Mouse (Mus musculus): ENCODE results near the gene Plcg2. TPM values are rescaled to one million over a fixed set of nuclear protein-coding genes. Genes with fewer than 3 reads are reported as not detected.

Plcg2 gene
- polyA plus RNA-seq, 1 experiment from 2014 or later: 2.0 TPM

DNA sequence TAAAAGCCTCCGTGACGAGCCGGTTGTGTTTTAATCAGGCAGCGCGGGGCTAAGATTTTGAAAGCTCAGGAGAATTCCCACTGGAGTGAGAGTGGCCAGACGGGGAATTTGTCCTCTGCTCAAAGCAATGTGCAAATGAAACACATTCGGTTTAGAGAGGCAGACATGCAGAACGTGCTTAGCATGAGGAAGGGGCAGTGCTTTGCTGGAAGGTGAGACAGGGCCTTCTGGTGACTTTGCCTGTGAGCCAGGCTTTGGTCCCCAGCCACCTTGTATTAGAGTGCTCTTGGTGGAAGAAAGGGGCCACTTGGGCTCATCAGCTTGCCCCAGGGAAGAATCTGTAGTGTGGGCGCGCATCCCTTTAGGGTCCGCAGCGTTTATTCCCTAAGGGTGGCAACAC, 106.0 kb downstream of the Plcg2 start:
- 79% methylated on average over 12 of the region's 12 CpGs for WGBS
- no peak overlapping the region for H3K27ac ChIP-seq (replicated peaks)
- no peaks in the 10 kb centered on the region for H3K36me3 ChIP-seq
- H3K9me3 ChIP-seq: no peaks in the 10 kb centered on the region
- H3K4me3 ChIP-seq: no peak overlapping the region
- H3K4me1 ChIP-seq: no peaks in the 10 kb centered on the region
- H3K9ac ChIP-seq (replicated peaks): no peak overlapping the region
- H3K27me3 ChIP-seq: no peaks in the 10 kb centered on the region
- H3K4me2 ChIP-seq (replicated peaks): no peak overlapping the region
- ATAC-seq (ENCODE audit: low FRiP score, low read depth): no peak

DNA sequence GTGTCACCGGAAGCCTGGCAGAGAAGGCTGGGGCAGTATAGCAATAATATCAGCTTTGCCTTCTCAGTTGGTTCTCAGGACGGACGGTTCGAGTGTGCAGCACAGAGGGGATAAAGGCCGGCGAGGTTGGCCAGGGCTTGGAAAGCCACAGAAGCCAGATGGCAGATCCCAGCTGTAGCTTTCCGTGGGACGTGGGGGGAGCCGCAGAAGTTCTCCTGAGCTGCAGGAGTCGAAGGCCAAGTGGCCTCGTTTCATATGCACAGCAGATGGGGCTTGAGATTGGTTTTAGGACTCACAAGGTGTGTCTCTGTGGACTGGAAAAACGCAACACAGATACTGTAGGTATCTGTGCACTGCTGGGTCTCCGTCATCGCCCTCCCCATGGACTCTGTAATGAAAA, 106.6 kb downstream of the Plcg2 start:
- H3K27ac ChIP-seq (replicated peaks): no peak overlapping the region
- WGBS: 80% methylated on average over 14 of the region's 14 CpGs
- no peak overlapping the region for H3K4me2 ChIP-seq (replicated peaks)
- no peaks in the 10 kb centered on the region for H3K27me3 ChIP-seq
- H3K4me1 ChIP-seq: no peaks in the 10 kb centered on the region
- no peak for ATAC-seq (ENCODE audit: low FRiP score, low read depth)
- no peak overlapping the region for H3K4me3 ChIP-seq
- H3K9ac ChIP-seq (replicated peaks): no peak overlapping the region
- no peaks in the 10 kb centered on the region for H3K9me3 ChIP-seq
- no peaks in the 10 kb centered on the region for H3K36me3 ChIP-seq

DNA sequence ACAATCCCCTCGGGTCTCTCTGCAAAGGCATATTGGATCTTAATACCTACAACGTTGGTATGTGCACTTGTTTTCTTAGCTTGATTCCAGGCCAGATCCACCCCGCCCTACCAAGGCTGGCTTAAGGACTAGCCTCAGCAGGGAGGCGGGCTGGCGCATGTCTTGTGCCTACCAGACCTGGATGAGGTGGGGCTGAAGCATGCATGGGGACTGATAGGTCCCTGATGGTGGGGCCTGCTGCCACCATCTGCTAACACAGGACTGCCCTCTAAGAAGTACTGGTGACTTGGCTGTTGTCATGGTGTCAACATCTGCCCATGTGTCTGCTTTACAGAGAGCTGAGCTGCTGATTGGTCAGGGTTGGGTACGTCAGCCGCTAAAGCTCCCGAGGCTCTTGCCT, 107.1 kb downstream of the Plcg2 start:
- Histone ChIP-seq H3K9me3 (no peaks in the 10 kb centered on the region), H3K4me1 (no peaks in the 10 kb centered on the region), H3K36me3 (no peaks in the 10 kb centered on the region), H3K27ac (replicated peaks) (no peak overlapping the region), H3K9ac (replicated peaks) (no peak overlapping the region), H3K4me3 (no peak overlapping the region), H3K27me3 (no peaks in the 10 kb centered on the region), H3K4me2 (replicated peaks) (no peak overlapping the region)
- no peak for ATAC-seq (ENCODE audit: low FRiP score, low read depth)
- WGBS: 90% methylated on average over 8 of the region's 8 CpGs

- H3K9ac ChIP-seq (replicated peaks): no peak overlapping the region
- 97% methylated on average over 10 of the region's 10 CpGs for WGBS
These were observed 112.4 kb downstream of the Plcg2 start for GRCm38 (mm10) chr8:117610506-117610905.

GRCm38 (mm10) chr8:117612861-117613260, 114.8 kb downstream of the Plcg2 start:
- peaks cover 4% of the 10 kb centered on the region; the same call in 1 of the 2 replicates for H3K9me3 ChIP-seq

More at GRCm38 (mm10) chr8:117610506-117610905, 112.4 kb downstream of the Plcg2 start:
- Histone ChIP-seq H3K4me2 (replicated peaks) (no peak overlapping the region), H3K4me3 (no peak overlapping the region), H3K36me3 (no peaks in the 10 kb centered on the region), H3K9me3 (no peaks in the 10 kb centered on the region), H3K27me3 (no peaks in the 10 kb centered on the region), H3K27ac (replicated peaks) (no peak overlapping the region), H3K4me1 (no peaks in the 10 kb centered on the region)
- no peak for ATAC-seq (ENCODE audit: low FRiP score, low read depth)

DNA sequence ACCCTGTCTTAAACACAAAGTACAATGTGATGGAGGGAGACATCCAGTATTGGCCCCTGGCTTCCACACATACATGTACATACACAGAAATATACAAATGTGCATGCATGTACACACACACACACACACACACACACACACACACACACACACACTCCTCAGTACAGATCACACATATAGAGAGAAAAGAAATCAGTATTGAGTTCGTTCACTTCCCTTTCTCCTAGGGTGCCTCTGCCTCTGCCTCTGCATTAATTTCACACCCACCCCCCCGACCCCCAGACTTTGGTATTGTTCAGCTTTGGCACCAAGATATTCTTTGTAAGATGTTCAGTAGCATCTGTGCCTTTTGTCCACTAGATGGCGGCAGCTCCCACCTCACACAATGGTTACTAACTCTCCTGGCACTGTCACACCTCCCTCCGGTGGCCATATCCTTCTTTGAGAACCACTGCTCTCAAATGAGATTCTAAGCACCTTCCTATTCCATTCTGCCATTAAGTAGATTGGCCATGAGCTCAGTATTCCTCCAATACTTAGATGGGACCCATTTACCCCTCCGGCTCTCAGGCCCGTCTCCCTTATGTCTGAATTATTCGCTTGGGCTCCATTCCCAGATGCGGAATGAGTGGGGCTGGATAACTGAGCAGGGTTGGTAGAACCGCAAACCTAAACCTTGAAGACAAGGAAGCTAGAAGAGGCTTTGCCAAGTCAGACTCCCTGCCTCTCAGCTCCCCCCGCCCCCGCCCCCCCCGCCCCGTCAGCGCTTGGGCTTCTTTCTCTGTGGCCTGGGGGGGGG, 128.1 kb downstream of the Plcg2 start:
- Histone ChIP-seq H3K4me2 (replicated peaks) (no peak overlapping the region), H3K4me1 (no peaks in the 10 kb centered on the region), H3K9me3 (no peaks in the 10 kb centered on the region), H3K27me3 (no peaks in the 10 kb centered on the region; the same call in 1 of the 2 replicates), H3K9ac (replicated peaks) (no peak overlapping the region), H3K27ac (replicated peaks) (no peak overlapping the region), H3K36me3 (no peaks in the 10 kb centered on the region), H3K4me3 (no peak overlapping the region)
- WGBS: 72% methylated on average over 14 of the region's 14 CpGs
- no peak; the same call in 1 of the 2 replicates for ATAC-seq (ENCODE audit: low FRiP score, low read depth)

More at GRCm38 (mm10) chr8:117612861-117613260, 114.8 kb downstream of the Plcg2 start:
- H3K27ac ChIP-seq (replicated peaks): no peak overlapping the region
- H3K36me3 ChIP-seq: no peaks in the 10 kb centered on the region
- no peaks in the 10 kb centered on the region for H3K4me1 ChIP-seq
- no peak for ATAC-seq (ENCODE audit: low FRiP score, low read depth)
- no peak overlapping the region for H3K4me2 ChIP-seq (replicated peaks)
- H3K4me3 ChIP-seq: no peak overlapping the region
- no peak overlapping the region for H3K9ac ChIP-seq (replicated peaks)
- WGBS: 86% methylated on average over 12 of the region's 12 CpGs
- H3K27me3 ChIP-seq: no peaks in the 10 kb centered on the region

GRCm38 (mm10) chr8:117627096-117627495, 129.0 kb downstream of the Plcg2 start:
- Histone ChIP-seq H3K9ac (replicated peaks) (no peak overlapping the region), H3K36me3 (no peaks in the 10 kb centered on the region), H3K27me3 (no peaks in the 10 kb centered on the region; the same call in 1 of the 2 replicates), H3K27ac (replicated peaks) (no peak overlapping the region), H3K4me2 (replicated peaks) (no peak overlapping the region), H3K9me3 (no peaks in the 10 kb centered on the region), H3K4me1 (no peaks in the 10 kb centered on the region), H3K4me3 (no peak overlapping the region)
- no peak for ATAC-seq (ENCODE audit: low FRiP score, low read depth)
- WGBS: 71% methylated on average over 9 of the region's 9 CpGs

GRCm38 (mm10) chr8:117632532-117632931, 134.4 kb downstream of the Plcg2 start:
- Histone ChIP-seq H3K36me3 (no peaks in the 10 kb centered on the region), H3K4me1 (no peaks in the 10 kb centered on the region), H3K9me3 (0 out of 2 replicates have a peak, but pooled peaks cover 4% of the 10 kb centered on the region), H3K4me3 (no peak overlapping the region), H3K9ac (replicated peaks) (no peak overlapping the region), H3K27ac (replicated peaks) (no peak overlapping the region), H3K27me3 (no peaks in the 10 kb centered on the region), H3K4me2 (replicated peaks) (no peak overlapping the region)
- ATAC-seq (ENCODE audit: low FRiP score, low read depth): no peak
- 87% methylated on average over 5 of the region's 5 CpGs for WGBS

GRCm38 (mm10) chr8:117634406-117634805, 136.3 kb downstream of the Plcg2 start:
- no peak for ATAC-seq (ENCODE audit: low FRiP score, low read depth)
- 0 out of 2 replicates have a peak, but pooled peaks cover 4% of the 10 kb centered on the region for H3K9me3 ChIP-seq
- 87% methylated on average over 7 of the region's 7 CpGs for WGBS
- no peak overlapping the region for H3K9ac ChIP-seq (replicated peaks)
- H3K4me1 ChIP-seq: no peaks in the 10 kb centered on the region
- H3K27me3 ChIP-seq: no peaks in the 10 kb centered on the region
- H3K36me3 ChIP-seq: no peaks in the 10 kb centered on the region
- no peak overlapping the region for H3K4me3 ChIP-seq
- no peak overlapping the region for H3K27ac ChIP-seq (replicated peaks)
- H3K4me2 ChIP-seq (replicated peaks): no peak overlapping the region

- H3K27me3 ChIP-seq: no peaks in the 10 kb centered on the region
- no peaks in the 10 kb centered on the region for H3K4me1 ChIP-seq
- WGBS: 64% methylated on average over 3 of the region's 3 CpGs
- no peak overlapping the region for H3K9ac ChIP-seq (replicated peaks)
- no peaks in the 10 kb centered on the region for H3K36me3 ChIP-seq
- no peak for ATAC-seq (ENCODE audit: low FRiP score, low read depth)
- 0 out of 2 replicates have a peak, but pooled peaks cover 4% of the 10 kb centered on the region for H3K9me3 ChIP-seq
- H3K4me2 ChIP-seq (replicated peaks): no peak overlapping the region
- H3K4me3 ChIP-seq: no peak overlapping the region
- H3K27ac ChIP-seq (replicated peaks): no peak overlapping the region
These were observed 139.4 kb downstream of the Plcg2 start for GRCm38 (mm10) chr8:117637462-117637861.

DNA sequence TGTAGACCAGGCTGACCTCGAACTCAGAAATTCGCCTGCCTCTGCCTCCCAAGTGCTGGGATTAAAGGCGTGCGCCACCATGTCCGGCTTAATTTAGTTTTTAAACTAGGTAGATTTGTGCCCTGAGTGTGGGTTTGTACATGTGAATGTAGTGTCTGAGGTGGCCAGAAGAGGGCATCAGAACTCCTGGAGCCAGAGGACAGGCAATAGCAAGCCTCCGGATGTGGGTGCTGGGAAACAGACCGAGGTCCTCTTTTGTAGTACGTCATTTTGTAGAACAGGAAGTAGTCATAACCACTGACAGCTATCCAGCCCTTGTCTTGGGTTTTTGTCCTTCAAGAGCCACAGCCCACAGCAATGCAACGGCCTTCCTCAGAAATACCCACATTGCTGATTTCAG, 141.5 kb downstream of the Plcg2 start:
- Histone ChIP-seq H3K27me3 (no peaks in the 10 kb centered on the region), H3K4me1 (no peaks in the 10 kb centered on the region), H3K4me3 (no peak overlapping the region), H3K9ac (replicated peaks) (no peak overlapping the region), H3K4me2 (replicated peaks) (no peak overlapping the region), H3K9me3 (0 out of 2 replicates have a peak, but pooled peaks cover 4% of the 10 kb centered on the region), H3K36me3 (no peaks in the 10 kb centered on the region), H3K27ac (replicated peaks) (no peak overlapping the region)
- WGBS: 95% methylated on average over 9 of the region's 9 CpGs
- ATAC-seq (ENCODE audit: low FRiP score, low read depth): no peak

GRCm38 (mm10) chr8:117645486-117645885, 147.4 kb downstream of the Plcg2 start:
- Histone ChIP-seq H3K4me1 (no peaks in the 10 kb centered on the region), H3K27ac (replicated peaks) (no peak overlapping the region)
- 75% methylated on average over 5 of the region's 5 CpGs for WGBS

More at GRCm38 (mm10) chr8:117645486-117645885, 147.4 kb downstream of the Plcg2 start:
- no peak overlapping the region for H3K4me3 ChIP-seq
- no peaks in the 10 kb centered on the region for H3K36me3 ChIP-seq
- no peak overlapping the region for H3K4me2 ChIP-seq (replicated peaks)
- no peaks in the 10 kb centered on the region for H3K9me3 ChIP-seq
- no peak for ATAC-seq (ENCODE audit: low FRiP score, low read depth)
- H3K27me3 ChIP-seq: no peaks in the 10 kb centered on the region
- no peak overlapping the region for H3K9ac ChIP-seq (replicated peaks)

All from midbrain, embryonic 12.5 days (tissue).